Mouse (Mus musculus): ENCODE data around the gene Cdip1.

The Cdip1 gene

DNA sequence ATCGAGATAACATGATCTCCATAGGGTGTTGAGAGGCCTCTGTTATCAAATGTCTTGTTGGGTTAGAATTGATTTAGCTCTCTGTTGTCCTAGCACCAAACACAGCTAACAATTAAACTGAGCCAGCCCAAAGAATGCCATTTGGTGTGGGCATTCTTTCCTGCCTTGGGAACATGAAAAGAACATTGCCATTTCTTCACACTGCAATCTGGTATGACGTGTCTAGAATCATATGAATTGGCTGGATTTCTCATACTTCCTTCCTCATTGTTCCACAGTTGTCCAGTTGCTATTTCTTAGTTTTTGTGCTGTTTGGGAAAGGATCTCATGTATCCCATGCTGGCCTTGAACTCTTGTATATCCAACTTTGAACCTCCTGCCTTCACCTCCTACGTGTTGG, 36.0 kb downstream of the Cdip1 start:
- peaks cover 12% of the 10 kb centered on the region; the same call in 1 of the 2 replicates for H3K36me3 ChIP-seq (ENCODE audit: insufficient read depth, low read length)
- peaks cover 48% of the 10 kb centered on the region for H3K9me3 ChIP-seq (ENCODE audit: low read length)
- H3K4me3 ChIP-seq (replicated peaks; ENCODE audit: low read length), result no peak overlapping the region
- H3K4me1 ChIP-seq (replicated peaks; ENCODE audit: low read depth, low read length), result peaks cover 9% of the 10 kb centered on the region; the same call in 1 of the 2 replicates
- no peaks in the 10 kb centered on the region for H3K27me3 ChIP-seq (ENCODE audit: insufficient read depth, low read length)
- TF ChIP-seq NANOG (IDR thresholded peaks at IDR 0.05; ENCODE audit: borderline replicate concordance, low read length), result no peak
- TF ChIP-seq POU5F1 (IDR thresholded peaks at IDR 0.05; ENCODE audit: borderline replicate concordance, low read length), result no peak
- TF ChIP-seq CTCF (conservative IDR thresholded peaks at IDR 0.05; ENCODE audit: low read length), result no peak

DNA sequence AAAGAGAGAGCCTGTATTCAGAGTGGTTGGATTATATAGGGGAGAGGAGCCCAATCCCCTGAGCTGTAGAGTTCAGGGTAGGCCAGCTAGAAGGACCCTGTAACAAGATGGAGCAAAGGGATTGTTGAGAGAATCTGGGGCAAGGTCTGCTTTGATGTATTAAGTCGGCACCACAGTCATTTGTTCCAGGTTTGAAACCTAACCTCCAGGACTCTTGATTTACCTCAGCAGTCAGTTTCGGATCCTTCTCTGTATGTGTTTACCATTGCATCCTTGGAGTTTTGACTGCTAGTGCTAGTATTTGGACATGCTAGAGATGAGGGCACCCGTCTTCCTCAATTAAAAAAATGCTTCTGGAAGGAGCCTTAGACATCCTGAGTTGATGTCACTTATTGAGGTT, 37.9 kb downstream of the Cdip1 start:
- Histone ChIP-seq H3K4me1 (replicated peaks; ENCODE audit: low read depth, low read length) (peaks cover 2% of the 10 kb centered on the region; the same call in 1 of the 2 replicates), H3K36me3 (ENCODE audit: insufficient read depth, low read length) (peaks cover 12% of the 10 kb centered on the region; the same call in 1 of the 2 replicates), H3K27me3 (ENCODE audit: insufficient read depth, low read length) (no peaks in the 10 kb centered on the region), H3K4me3 (replicated peaks; ENCODE audit: low read length) (no peak overlapping the region), H3K9me3 (ENCODE audit: low read length) (peaks cover 48% of the 10 kb centered on the region)
- TF ChIP-seq NANOG (IDR thresholded peaks at IDR 0.05; ENCODE audit: borderline replicate concordance, low read length), result no peak
- no peak for TF ChIP-seq CTCF (conservative IDR thresholded peaks at IDR 0.05; ENCODE audit: low read length)
- TF ChIP-seq POU5F1 (IDR thresholded peaks at IDR 0.05; ENCODE audit: borderline replicate concordance, low read length), result no peak

DNA sequence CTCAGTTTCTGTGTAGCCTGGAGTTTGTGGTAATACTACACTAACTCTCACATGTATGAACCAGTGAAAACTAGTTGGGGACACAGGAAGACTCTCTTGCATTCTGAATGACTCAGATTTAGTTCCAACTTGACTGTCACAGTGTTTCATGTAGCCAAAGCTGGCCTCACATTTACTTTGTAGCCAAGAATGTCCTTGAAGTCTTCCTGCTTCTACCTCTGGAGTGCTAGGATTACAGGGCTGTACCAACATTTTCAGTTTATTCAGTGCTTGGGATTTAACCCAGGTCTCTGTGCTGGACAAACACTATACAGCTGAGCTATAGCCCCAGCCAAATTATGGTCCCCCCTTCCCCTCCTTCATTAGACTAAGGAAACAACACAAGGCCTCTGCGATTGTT, 47.9 kb downstream of the Cdip1 start:
- peak overlapping the region; percentile 17; the same call in 1 of the 2 replicates for H3K4me3 ChIP-seq (replicated peaks; ENCODE audit: low read length)
- H3K36me3 ChIP-seq (ENCODE audit: insufficient read depth, low read length), result peaks cover 12% of the 10 kb centered on the region; the same call in 1 of the 2 replicates
- H3K9me3 ChIP-seq (ENCODE audit: low read length), result peaks cover 59% of the 10 kb centered on the region
- H3K27me3 ChIP-seq (ENCODE audit: insufficient read depth, low read length), result no peaks in the 10 kb centered on the region
- H3K4me1 ChIP-seq (replicated peaks; ENCODE audit: low read depth, low read length), result no peaks in the 10 kb centered on the region
- no peak for TF ChIP-seq NANOG (IDR thresholded peaks at IDR 0.05; ENCODE audit: borderline replicate concordance, low read length)
- no peak for TF ChIP-seq CTCF (conservative IDR thresholded peaks at IDR 0.05; ENCODE audit: low read length)
- TF ChIP-seq POU5F1 (IDR thresholded peaks at IDR 0.05; ENCODE audit: borderline replicate concordance, low read length), result no peak

DNA sequence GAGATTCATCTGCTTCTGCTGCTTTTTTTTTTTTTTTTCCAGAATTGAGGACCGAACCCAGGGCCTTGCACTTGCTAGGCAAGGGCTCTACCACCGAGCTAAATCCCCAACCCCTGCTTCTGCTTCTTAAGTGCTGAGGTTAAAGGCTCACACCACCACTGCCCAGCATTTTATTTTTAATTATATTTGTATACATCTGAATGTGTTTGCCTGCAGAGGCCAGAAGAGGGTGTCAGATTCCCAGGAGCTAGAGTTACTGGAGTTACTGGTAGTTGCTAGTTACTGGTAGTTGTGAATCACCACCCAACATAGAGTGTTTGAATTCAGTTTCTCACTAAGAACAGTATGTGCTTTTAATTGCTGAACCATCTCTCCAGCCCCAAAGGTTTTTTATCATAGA, 50.1 kb downstream of the Cdip1 start:
- Histone ChIP-seq H3K36me3 (ENCODE audit: insufficient read depth, low read length) (peaks cover 19% of the 10 kb centered on the region; the same call in 1 of the 2 replicates), H3K4me3 (replicated peaks; ENCODE audit: low read length) (no peak overlapping the region), H3K27me3 (ENCODE audit: insufficient read depth, low read length) (no peaks in the 10 kb centered on the region), H3K9me3 (ENCODE audit: low read length) (peaks cover 79% of the 10 kb centered on the region), H3K4me1 (replicated peaks; ENCODE audit: low read depth, low read length) (no peaks in the 10 kb centered on the region)
- TF ChIP-seq POU5F1 (IDR thresholded peaks at IDR 0.05; ENCODE audit: borderline replicate concordance, low read length) (no peak), NANOG (IDR thresholded peaks at IDR 0.05; ENCODE audit: borderline replicate concordance, low read length) (no peak), CTCF (conservative IDR thresholded peaks at IDR 0.05; ENCODE audit: low read length) (no peak)

DNA sequence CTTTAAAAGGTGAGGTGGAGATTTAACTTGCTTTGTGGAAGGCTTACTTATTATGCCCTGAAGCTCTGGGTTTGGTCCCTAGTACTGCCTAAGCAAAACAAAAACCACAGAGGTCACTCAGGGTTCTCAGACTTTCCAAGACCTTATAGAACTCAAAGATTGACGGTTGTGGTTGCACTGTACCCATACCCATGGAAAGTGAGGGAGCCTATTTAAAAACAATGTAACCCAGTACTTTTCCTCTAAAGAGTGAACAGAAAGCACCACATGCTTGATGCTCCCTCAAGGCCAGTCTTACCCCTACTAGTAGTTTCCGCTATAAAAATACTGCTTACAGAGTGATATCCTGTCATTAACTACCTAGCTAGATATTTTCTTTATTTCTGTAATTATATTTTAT, 53.8 kb downstream of the Cdip1 start:
- H3K4me3 ChIP-seq (replicated peaks; ENCODE audit: low read length), result no peak overlapping the region
- 0 out of 2 replicates have a peak, but pooled peaks cover 4% of the 10 kb centered on the region for H3K4me1 ChIP-seq (replicated peaks; ENCODE audit: low read depth, low read length)
- TF ChIP-seq POU5F1 (IDR thresholded peaks at IDR 0.05; ENCODE audit: borderline replicate concordance, low read length) (no peak), NANOG (IDR thresholded peaks at IDR 0.05; ENCODE audit: borderline replicate concordance, low read length) (no peak), CTCF (conservative IDR thresholded peaks at IDR 0.05; ENCODE audit: low read length) (no peak)
- no peaks in the 10 kb centered on the region for H3K27me3 ChIP-seq (ENCODE audit: insufficient read depth, low read length)
- H3K9me3 ChIP-seq (ENCODE audit: low read length), result peaks cover 59% of the 10 kb centered on the region
- peaks cover 8% of the 10 kb centered on the region; the same call in 1 of the 2 replicates for H3K36me3 ChIP-seq (ENCODE audit: insufficient read depth, low read length)

DNA sequence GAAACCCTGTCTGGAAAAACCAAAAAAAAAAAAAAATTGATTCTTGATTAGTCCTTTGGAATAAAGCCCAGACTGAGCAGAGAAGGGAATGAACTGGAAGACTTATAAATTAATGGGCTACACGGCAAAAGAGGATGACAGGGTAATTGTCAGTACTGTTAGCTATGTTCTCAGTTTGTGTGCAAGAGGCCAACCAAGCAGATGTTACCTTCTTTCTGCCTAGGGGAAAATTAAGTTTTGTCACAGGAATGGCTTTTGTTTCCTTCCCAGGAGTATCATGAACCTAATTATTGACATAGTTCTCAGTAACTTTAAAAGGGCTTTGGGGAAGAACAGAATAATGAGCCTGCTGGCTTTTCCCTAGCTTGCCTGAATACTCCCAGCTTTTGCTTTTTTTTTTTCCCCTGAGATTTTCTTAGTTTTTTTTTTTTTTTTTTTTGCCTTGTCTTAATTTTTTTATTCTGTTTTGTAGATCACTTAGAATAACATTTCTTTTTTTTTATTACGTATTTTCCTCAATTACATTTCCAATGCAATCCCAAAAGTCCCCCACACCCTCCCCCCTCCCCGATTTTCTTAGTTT, 59.2 kb downstream of the Cdip1 start:
- Histone ChIP-seq H3K27me3 (ENCODE audit: insufficient read depth, low read length) (0 out of 2 replicates have a peak, but pooled peaks cover 6% of the 10 kb centered on the region), H3K4me1 (replicated peaks; ENCODE audit: low read depth, low read length) (peaks cover 12% of the 10 kb centered on the region), H3K9me3 (ENCODE audit: low read length) (peaks cover 10% of the 10 kb centered on the region), H3K4me3 (replicated peaks; ENCODE audit: low read length) (no peak overlapping the region), H3K36me3 (ENCODE audit: insufficient read depth, low read length) (peaks cover 8% of the 10 kb centered on the region; the same call in 1 of the 2 replicates)
- no peak for TF ChIP-seq POU5F1 (IDR thresholded peaks at IDR 0.05; ENCODE audit: borderline replicate concordance, low read length)
- no peak for TF ChIP-seq CTCF (conservative IDR thresholded peaks at IDR 0.05; ENCODE audit: low read length)
- TF ChIP-seq NANOG (IDR thresholded peaks at IDR 0.05; ENCODE audit: borderline replicate concordance, low read length), result no peak

DNA sequence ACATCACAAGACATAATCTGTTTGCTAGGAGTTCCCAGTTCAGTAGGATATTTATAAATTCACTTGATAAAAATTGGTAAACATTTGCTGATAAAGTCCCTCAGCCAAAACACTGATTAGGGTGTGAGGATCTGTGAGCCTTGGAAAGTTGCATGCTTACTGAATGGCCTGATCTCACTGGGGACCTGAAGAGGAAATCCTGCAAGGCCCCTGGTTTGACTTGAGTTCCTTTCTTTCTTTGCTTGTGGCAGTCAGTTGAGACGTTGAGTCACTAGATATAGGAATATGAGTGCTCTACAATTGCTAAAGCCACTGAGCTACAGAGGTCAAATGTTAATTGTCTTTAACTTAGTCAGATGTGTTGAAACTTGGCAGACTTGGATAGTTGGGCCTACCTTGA, 62.1 kb downstream of the Cdip1 start:
- no peak overlapping the region for H3K4me3 ChIP-seq (replicated peaks; ENCODE audit: low read length)
- peaks cover 19% of the 10 kb centered on the region for H3K27me3 ChIP-seq (ENCODE audit: insufficient read depth, low read length)
- TF ChIP-seq NANOG (IDR thresholded peaks at IDR 0.05; ENCODE audit: borderline replicate concordance, low read length), result no peak
- no peak for TF ChIP-seq POU5F1 (IDR thresholded peaks at IDR 0.05; ENCODE audit: borderline replicate concordance, low read length)
- no peak for TF ChIP-seq CTCF (conservative IDR thresholded peaks at IDR 0.05; ENCODE audit: low read length)
- no peaks in the 10 kb centered on the region for H3K36me3 ChIP-seq (ENCODE audit: insufficient read depth, low read length)
- no peaks in the 10 kb centered on the region for H3K9me3 ChIP-seq (ENCODE audit: low read length)
- peaks cover 18% of the 10 kb centered on the region for H3K4me1 ChIP-seq (replicated peaks; ENCODE audit: low read depth, low read length)

DNA sequence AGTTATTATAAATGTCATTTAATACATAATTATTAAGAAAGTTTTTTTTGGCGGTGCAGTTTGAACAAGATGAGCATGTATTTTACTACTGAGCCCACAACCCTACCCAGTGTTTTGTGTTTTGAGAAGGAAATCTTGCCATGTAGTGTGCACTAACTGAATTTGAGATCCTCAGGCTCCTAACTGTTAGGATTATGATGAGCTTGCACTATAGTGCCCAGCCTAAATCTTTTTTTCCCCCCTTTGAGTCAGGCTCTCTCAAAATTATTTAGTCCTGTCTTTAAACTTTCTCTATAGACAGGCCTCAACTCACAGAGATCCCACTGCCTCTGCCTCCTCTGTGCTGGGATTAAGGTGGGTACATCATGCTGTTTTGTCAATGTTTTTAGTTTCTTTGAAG, 62.6 kb downstream of the Cdip1 start:
- Histone ChIP-seq H3K36me3 (ENCODE audit: insufficient read depth, low read length) (no peaks in the 10 kb centered on the region), H3K27me3 (ENCODE audit: insufficient read depth, low read length) (peaks cover 22% of the 10 kb centered on the region), H3K4me1 (replicated peaks; ENCODE audit: low read depth, low read length) (peaks cover 18% of the 10 kb centered on the region), H3K9me3 (ENCODE audit: low read length) (no peaks in the 10 kb centered on the region), H3K4me3 (replicated peaks; ENCODE audit: low read length) (peak overlapping the region; percentile 95; the same call in 1 of the 2 replicates)
- TF ChIP-seq POU5F1 (IDR thresholded peaks at IDR 0.05; ENCODE audit: borderline replicate concordance, low read length) (no peak), NANOG (IDR thresholded peaks at IDR 0.05; ENCODE audit: borderline replicate concordance, low read length) (no peak), CTCF (conservative IDR thresholded peaks at IDR 0.05; ENCODE audit: low read length) (no peak)

Data from E14TG2a.4 (cell line).